Mouse (Mus musculus) urinary bladder, postnatal 36 days (tissue): ENCODE results near the gene Cks1b.
A peak's percentile ranks its signal among the peaks of the same experiment; 100 is the strongest.

Experiments
- DNase-seq, 2 experiments: peaks; one replicate each; pipeline ENCODE4 v3.0.0; 2022; ENCODE audit warnings: low spot score in 2 of 2, mixed read lengths in 1 of 2

The Cks1b gene

GRCm38 (mm10) chr3:89395806-89396653, 22.2 kb downstream of the Cks1b start:
- DNase-seq: peak in 1 of 2 experiments; percentile 67

DNA sequence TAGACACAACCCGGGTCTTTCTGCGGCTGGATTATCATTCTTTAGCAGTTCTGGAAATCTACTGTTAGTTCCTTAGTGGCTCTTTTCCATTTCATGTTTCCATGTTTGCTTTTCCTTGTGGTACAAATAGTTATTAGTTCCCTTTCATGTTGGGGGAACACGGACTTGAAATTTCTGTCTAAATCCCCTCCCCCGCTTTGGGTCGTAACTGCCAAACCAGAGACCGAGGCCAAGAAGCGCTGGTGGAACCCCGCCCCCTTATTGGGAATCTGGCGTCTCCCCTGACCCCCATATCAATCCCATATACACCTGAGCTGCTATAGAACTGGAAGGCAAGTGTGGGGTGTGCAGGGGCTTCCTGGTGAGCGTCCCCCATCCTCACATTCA, 22.8 kb downstream of the Cks1b start:
- DNase-seq: no peak

GRCm38 (mm10) chr3:89394894-89395256, 23.3 kb downstream of the Cks1b start:
- peak; percentile 73 to 82 for DNase-seq

- DNase-seq: peak; percentile 87
These were observed 23.9 kb downstream of the Cks1b start, which contains the start of gene Zbtb7b for GRCm38 (mm10) chr3:89394006-89394893. Gene Zbtb7b (minus strand): TSS chr3:89394776.

DNA sequence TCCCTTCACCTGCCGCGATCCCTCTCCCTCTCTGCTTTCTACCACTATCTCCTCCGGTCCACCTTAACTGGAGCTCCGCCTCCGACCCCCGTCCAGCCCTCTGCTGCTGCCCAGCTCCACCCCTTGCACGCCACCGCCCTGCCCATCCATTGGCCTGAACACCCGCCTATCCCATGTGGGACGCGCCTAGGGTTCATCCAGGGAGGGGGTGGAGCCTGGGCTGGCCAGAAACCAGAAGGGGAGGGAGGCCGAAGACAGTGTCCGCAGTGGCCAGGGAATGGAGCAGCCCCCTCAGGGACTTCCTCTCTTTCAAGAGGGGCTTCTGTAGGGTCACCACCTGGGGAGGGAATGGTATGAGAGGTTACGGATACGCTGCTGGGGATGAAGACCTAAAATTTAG, 24.6 kb downstream of the Cks1b start:
- DNase-seq: peak; percentile 99

DNA sequence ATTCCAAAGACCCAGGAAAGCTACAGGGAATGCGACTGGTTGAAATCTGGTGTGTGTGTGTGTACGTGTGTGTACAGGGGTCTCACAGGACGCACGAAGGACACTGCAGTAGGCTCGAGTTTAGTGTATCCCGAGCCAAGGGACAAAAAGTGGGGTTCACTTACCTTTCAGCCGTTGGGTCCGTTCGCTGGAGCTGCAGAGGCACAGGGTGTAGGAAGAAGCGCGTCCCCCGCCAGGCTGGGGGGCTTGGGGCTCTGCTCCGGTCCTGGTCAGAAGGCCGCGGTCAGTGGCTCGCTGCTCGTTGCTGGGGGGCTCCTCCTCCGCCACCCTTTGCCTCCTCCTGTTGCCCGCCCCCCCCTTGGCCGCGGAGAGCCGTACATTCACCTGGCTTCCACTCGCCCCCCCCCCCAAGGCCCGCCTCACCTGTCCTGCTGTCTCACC, 25.3 kb downstream of the Cks1b start:
- DNase-seq: peak in 1 of 2 experiments; percentile 56

DNA sequence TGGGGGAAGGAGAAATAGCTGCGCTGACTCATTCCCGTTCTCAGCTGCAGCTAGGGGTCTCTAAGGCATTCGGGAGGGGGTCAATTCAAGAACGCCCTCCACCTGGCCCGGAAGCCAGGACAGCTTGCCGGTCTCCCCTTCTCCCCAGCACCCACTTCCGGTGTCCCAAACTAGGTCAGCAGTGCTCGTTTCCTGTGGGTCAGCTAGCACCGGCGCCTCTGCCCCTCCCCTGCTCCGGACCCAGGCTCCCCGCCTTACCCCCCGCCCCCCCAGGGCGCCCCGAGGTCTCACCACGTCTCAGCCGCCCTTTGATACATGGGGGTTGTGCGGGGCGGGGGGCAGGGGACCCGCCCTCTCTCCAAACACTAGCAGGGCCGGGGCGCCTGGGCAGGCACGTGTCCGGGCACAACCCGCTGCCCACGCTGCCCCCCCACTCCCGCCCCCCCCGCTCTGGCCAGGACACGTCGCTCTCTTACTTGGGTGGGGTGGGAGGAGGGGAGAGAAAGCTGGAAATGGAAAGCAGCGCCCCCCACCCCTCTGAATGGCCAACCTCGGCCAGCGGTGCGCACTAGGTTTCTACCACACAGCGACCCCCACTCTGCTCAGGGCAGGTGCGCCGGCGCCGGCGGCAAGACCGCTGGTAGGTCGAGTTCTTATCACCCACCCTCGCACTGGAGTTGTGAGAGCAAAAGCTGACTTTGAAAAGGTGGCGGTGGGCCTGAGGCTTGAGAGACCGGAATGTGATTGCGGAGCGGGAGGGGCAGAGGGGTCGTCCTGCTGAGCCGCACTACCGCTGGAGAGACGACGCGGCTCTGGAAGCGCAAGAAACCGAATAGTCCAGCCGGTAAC, 26.3 kb downstream of the Cks1b start:
- peak in 1 of 2 experiments; percentile 77 for DNase-seq

- DNase-seq: no peak
These were observed 27.2 kb downstream of the Cks1b start for GRCm38 (mm10) chr3:89390699-89391662.

- DNase-seq: peak in 1 of 2 experiments; percentile 54
These were observed 28.1 kb downstream of the Cks1b start for GRCm38 (mm10) chr3:89390111-89390515.

GRCm38 (mm10) chr3:89388901-89389740, 29.1 kb downstream of the Cks1b start:
- no peak for DNase-seq

DNA sequence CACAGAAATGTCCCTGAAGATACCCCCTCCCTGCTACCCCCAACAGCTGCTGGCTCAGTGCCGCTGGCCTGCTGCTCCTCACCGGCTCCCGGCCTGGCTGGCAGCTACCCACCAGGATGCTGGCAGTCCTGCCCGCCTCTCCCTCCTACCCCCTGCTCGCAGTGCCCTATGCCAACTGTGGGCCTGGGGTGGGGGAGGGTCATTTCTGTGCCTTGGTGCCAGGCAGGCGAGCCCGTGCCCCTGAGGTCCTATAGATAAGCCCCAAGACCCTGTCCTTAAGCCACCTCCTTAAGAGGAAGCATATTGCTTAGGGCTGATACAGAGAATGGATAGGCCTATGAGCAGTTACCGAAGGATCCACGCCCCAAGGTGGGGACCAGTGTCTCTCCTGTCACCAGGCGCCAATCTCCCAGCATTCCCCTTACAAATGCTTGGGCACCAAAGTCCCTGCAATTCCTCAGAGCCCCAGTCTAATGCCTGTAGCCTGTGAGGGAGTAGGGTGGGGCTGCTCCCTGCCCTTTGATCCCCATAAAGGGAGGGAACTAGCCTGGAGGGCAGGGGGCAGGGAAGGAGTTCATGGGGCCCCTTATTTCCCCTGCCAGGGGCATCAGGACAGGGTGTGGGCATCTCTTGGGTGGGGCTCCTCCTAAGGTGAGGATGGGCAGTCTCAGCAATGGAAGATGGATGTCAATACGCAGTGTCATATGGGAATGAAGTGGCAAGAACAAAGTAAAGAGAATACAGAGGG, 29.9 kb downstream of the Cks1b start:
- DNase-seq: peak in 1 of 2 experiments; percentile 68

DNA sequence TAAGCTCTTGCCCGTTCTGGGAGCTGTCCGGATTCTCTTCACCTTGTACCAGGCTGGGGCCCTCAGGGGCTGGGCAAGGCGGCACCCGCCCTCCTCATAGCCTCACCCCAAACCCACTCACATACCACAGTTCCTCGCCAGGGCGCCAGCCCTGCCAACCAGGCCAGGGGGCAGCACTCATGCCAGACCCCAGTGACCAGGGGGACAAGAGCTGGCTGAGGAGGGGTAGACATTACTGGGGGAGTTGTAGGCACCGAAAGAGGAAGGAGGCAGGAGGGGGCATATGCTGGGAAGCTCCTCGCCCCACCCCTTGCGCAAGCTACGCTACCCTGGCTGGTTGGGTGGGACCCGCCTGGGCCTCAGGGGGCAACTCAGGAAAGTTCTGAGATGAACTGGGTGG, 30.6 kb downstream of the Cks1b start:
- DNase-seq: peak in 1 of 2 experiments; percentile 59

- DNase-seq: no peak
These were observed 31.5 kb downstream of the Cks1b start for GRCm38 (mm10) chr3:89386438-89387420.

- DNase-seq: no peak
These were observed 32.7 kb downstream of the Cks1b start for GRCm38 (mm10) chr3:89385451-89385850.

- DNase-seq: peak in 1 of 2 experiments; percentile 77
These were observed 33.7 kb downstream of the Cks1b start for GRCm38 (mm10) chr3:89384331-89385076.

DNA sequence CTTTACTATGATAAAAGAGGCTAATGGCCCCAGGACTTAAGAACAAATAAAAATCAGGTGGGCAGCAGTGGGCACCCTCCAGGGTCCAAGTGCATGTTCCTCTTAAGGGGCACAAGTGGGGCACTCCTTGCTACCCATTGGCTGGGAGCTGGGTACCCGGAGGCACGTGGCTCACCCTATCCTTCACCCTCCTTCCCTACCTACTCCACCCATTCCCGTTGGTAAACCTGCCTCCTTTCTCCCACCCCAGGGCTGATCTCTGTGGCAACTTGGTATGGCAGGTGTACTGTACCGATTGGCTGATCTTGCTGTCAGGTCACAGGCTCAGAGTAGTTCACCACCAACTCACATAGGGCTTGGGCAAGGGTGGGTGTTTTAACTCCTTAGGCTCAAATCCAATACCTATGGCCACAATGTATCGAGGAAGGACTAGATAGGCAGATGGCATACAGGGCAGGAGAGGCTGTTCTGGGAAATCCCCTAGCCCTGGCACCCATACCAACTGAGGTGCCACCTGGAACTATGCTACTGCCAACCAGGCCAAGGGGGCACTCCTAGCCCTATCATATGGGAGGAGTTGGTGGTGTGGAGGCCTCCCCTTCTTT, 34.4 kb downstream of the Cks1b start:
- DNase-seq: no peak
